13 mouse cellular contexts compared by ENCODE assay signal in genomic region chr14:103233640-103234593, GRCm38 (mm10).
"Had no signal": no experiment of that assay in that cellular context is flagged by ENCODE, and none has a peak within 500 bp of the region (broad histone marks: within the 10 kb centered on the region; RNA-seq: fewer than 3 reads in every experiment).

No protein-coding gene starts in this region.

- ATAC-seq: liver, embryonic 12.5 days; midbrain, embryonic 16.5 days had no signal

- H3K9me3 ChIP-seq: limb, embryonic 15.5 days; liver, embryonic 12.5 days; megakaryocyte, embryonic 14.5 days had no signal

- H3K27me3 ChIP-seq: limb, embryonic 15.5 days; liver, embryonic 12.5 days; megakaryocyte, embryonic 14.5 days had no signal

- H3K27ac ChIP-seq: kidney, postnatal 0 days; limb, embryonic 15.5 days; liver, embryonic 12.5 days; macrophage had no signal

- H3K9ac ChIP-seq: limb, embryonic 15.5 days; liver, embryonic 12.5 days; lung, embryonic 14.5 days had no signal

- DNase-seq: kidney, postnatal 36 days; layer of hippocampus, adult 9-11 months; layer of hippocampus, postnatal 36 days; lung, embryonic 14.5 days; lung, postnatal 10 days; right cerebral cortex, postnatal 14 days; thymus, postnatal 36 days had no signal

- H3K4me1 ChIP-seq: limb, embryonic 15.5 days; liver, embryonic 12.5 days had no signal

- H3K4me2 ChIP-seq: limb, embryonic 15.5 days; liver, embryonic 12.5 days; lung, embryonic 14.5 days had no signal

- H3K4me3 ChIP-seq: limb, embryonic 15.5 days; liver, embryonic 12.5 days; megakaryocyte, embryonic 14.5 days had no signal
